Mouse (Mus musculus) embryonic facial prominence, embryonic 10.5 days (tissue): ENCODE results near the gene Fam43b. TPM values are rescaled to one million over a fixed set of nuclear protein-coding genes. Genes with fewer than 3 reads are reported as not detected.
A peak's percentile ranks its signal among the peaks of the same experiment; 100 is the strongest.

Experiments used
- DNase-seq: peaks from one replicate; pipeline ENCODE4 v3.0.0-alpha.2; 2017; ENCODE audit warnings: low spot score
- H3K27ac ChIP-seq: fragments of 300-500 bp; sonication (generic); replicated peaks from 2 replicates; pipeline ENCODE4 v1.5.1; 2016; ENCODE audit warnings: mild to moderate bottlenecking
- H3K27me3 ChIP-seq: fragments of 300-500 bp; sonication (generic); replicated peaks from 2 replicates; pipeline ENCODE4 v1.6.1; 2016; ENCODE audit warnings: low read depth, mild to moderate bottlenecking; ENCODE audit not compliant: poor library complexity, severe bottlenecking
- H3K36me3 ChIP-seq: fragments of 300-500 bp; sonication (generic); replicated peaks from 2 replicates; pipeline ENCODE4 v1.6.1; 2016; ENCODE audit warnings: mild to moderate bottlenecking, moderate library complexity
- H3K4me1 ChIP-seq: fragments of 300-500 bp; sonication (generic); 2 replicates; pipeline ENCODE4 v1.6.1; 2016
- H3K4me3 ChIP-seq: fragments of 300-500 bp; sonication (generic); 2 replicates; pipeline ENCODE4 v1.5.1; 2016; ENCODE audit warnings: mild to moderate bottlenecking, moderate library complexity
- H3K9me3 ChIP-seq: fragments of 300-500 bp; sonication (generic); 2 replicates; pipeline ENCODE4 v1.6.1; 2016; ENCODE audit warnings: mild to moderate bottlenecking
- WGBS: fragments of 180-500 bp; shearing (Covaris S2); methylation state at CpG from one replicate; pipeline ENCODE4 v1.1.7; 2016; 5-methylcytosine and 5-hydroxymethylcytosine counted together
- polyA plus RNA-seq: library from polyadenylated mRNA; unstranded; fragments of >200 nt; fragmentation: Nextera tagmentation; extraction: Ambion mirVana; gene quantifications from 2 replicates; pipeline ENCODE4 v1.2.1, GENCODE M21; 2016

Gene Fam43b
- polyA plus RNA-seq, 1 experiment from 2014 or later: not detected

DNA sequence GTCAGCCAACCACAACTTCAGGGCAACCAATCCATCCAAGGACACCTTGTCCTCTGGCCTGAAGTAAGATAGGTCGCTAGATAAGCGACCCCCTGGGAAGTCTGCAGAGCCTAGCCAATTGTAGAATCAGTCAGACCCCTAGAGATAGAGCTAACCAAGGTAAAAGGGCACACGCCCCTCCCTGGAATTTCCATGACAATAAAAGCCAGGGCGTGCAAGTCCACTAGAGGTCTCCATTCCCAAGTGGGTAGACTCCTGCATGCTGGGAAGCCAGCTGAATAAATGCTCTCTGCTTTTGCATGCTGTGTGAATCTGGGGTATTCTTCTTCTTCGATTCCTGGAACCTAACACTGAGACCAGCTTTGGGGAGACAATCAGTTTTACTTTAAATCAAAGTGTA lies 20.1 kb upstream of the Fam43b start:
- Histone ChIP-seq H3K4me3 (no peak overlapping the region), H3K4me1 (peaks cover 20% of the 10 kb centered on the region), H3K27me3 (peaks cover 54% of the 10 kb centered on the region), H3K27ac (no peak overlapping the region), H3K9me3 (no peaks in the 10 kb centered on the region), H3K36me3 (no peaks in the 10 kb centered on the region)
- 53% methylated on average over 5 of the region's 5 CpGs for WGBS
- DNase-seq: no peak

DNA sequence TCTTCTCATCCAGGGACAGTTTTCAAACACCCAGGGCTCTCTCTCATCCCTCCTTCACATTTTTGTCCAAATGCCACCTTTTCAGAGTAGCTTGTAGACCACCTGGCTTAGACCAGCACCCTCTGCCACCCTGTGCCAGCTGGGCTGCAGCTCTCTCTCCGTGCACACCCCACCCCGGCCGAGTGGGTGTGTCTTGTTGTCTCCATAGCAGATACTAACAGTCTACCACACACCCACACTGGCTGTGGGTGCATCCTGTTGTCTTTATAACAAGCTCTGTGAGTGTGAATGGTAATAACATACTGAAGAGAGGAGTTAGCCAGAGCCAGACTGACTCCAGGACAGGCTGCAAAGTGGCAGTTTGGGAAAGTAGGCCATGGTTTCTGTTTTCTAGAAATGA lies 19.7 kb upstream of the Fam43b start:
- no peaks in the 10 kb centered on the region for H3K36me3 ChIP-seq
- 83% methylated on average over 3 of the region's 3 CpGs for WGBS
- H3K27ac ChIP-seq: no peak overlapping the region
- peaks cover 24% of the 10 kb centered on the region for H3K4me1 ChIP-seq
- H3K27me3 ChIP-seq: peaks cover 59% of the 10 kb centered on the region
- DNase-seq: no peak
- H3K9me3 ChIP-seq: no peaks in the 10 kb centered on the region
- no peak overlapping the region for H3K4me3 ChIP-seq

DNA sequence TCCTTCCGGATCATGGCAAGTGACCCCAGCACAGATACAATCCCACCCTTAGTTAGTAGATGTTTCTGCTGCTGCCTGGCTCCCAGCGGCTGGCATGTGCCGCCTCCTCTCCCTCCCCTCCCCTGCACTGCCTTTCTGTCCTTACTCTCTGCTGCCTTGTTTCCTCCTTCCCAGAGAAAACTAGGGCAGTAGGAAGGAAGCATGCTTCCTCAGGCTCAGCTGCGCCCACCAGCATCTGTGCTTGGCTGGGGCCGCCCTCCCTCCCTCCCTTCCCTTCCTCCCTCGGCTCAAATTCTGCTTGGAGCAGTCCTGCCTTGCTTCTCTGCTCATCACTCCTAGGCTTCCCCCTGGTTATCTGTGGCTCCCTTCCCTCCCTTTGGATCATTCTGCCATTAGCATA lies 18.4 kb upstream of the Fam43b start:
- DNase-seq: peak; percentile 25
- H3K4me3 ChIP-seq: no peak overlapping the region
- 20% methylated on average over 6 of the region's 6 CpGs for WGBS
- H3K27me3 ChIP-seq: peaks cover 59% of the 10 kb centered on the region
- H3K9me3 ChIP-seq: no peaks in the 10 kb centered on the region
- no peak overlapping the region for H3K27ac ChIP-seq
- no peaks in the 10 kb centered on the region for H3K36me3 ChIP-seq
- peaks cover 26% of the 10 kb centered on the region for H3K4me1 ChIP-seq

DNA sequence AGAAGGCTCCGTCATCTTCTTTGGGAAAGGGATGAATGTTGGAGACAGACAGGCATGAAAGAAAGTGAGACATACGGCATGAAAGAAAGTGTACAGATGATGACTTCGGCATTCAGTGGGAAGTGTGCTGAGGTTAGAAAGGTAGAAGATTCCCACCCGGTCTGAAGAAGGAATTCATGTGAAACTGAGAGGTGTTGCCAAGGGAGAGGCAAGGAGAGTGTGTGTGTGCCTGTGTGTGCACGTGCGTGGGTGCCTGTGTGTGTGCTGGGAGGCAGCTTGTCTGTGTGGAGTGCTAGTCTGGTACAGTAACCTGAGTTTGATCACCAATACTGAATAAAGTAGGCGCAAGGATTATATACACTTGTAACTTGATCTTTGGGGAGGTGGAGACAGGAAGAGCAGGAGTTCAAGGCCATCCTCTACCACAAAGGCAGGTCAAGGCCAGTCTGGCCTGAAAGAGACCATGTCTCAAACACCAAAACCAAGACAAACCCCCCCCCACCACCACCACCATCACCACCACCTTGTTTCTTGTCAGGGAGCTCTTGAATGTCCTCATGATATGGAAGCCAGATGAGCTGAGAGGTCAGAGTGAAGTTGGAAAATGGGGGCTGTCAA lies 15.3 kb upstream of the Fam43b start:
- Histone ChIP-seq H3K9me3 (no peaks in the 10 kb centered on the region), H3K4me3 (no peak overlapping the region), H3K36me3 (no peaks in the 10 kb centered on the region), H3K27ac (no peak overlapping the region), H3K27me3 (peaks cover 55% of the 10 kb centered on the region), H3K4me1 (peaks cover 26% of the 10 kb centered on the region)
- WGBS: 54% methylated on average over 7 of the region's 7 CpGs
- DNase-seq: no peak

DNA sequence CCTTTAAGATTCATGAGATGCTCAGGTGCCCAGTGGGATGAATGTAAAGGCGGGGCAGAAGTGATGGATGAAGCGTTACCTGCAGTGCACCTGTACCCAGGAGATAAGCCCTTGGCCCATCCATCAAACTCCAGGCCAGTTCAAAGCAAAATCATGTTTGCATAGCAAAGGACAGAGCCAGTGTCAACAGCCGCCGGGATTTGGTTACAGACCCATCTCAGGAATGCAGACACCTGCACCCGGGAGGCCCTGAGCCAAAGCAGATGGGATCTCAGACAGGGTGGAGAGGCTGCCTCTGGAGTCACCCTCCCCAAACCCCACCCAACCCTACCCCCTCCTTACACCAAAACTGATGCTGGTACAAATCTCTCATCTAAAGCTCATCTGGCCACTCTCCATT lies 14.7 kb upstream of the Fam43b start:
- Histone ChIP-seq H3K36me3 (no peaks in the 10 kb centered on the region), H3K27me3 (peaks cover 53% of the 10 kb centered on the region), H3K4me3 (no peak overlapping the region), H3K4me1 (peaks cover 26% of the 10 kb centered on the region), H3K9me3 (no peaks in the 10 kb centered on the region), H3K27ac (no peak overlapping the region)
- WGBS: 11% methylated on average over 5 of the region's 5 CpGs
- DNase-seq: peak; percentile 40

DNA sequence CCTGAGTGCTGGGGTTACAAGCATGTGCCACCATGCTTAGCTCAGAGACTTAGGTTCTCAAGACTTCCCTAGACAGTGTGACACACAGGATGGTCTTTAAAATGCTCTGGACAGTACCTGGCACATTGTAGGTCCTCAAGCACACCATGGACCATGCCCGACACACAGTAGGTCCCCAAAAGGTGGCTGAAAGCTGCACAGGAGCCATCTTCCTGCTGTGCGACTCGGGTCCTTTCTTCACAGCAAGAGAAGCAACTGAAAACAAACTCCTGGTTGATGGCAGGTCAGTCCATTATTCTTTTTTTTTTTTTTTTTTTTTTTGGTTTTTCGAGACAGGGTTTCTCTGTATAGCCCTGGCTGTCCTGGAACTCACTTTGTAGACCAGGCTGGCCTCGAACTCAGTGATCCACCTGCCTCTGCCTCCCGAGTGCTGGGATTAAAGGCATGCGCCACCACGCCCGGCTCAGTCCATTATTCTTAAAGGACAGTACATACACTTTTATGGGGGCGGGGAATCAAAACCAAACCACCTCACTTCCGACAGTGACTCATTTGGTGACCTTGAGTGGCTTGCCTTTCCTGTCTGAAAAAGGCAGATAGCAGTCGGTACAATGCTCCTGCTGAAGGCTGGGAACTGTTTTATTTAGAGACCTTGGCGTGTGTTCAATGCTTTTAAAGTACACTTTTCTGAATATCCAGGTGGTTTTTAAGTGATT lies 11.3 kb upstream of the Fam43b start:
- WGBS: 83% methylated on average over 12 of the region's 13 CpGs
- Histone ChIP-seq H3K27me3 (peaks cover 35% of the 10 kb centered on the region), H3K36me3 (no peaks in the 10 kb centered on the region), H3K4me3 (no peak overlapping the region), H3K9me3 (no peaks in the 10 kb centered on the region), H3K27ac (no peak overlapping the region), H3K4me1 (peaks cover 9% of the 10 kb centered on the region; the same call in 1 of the 2 replicates)
- no peak for DNase-seq

DNA sequence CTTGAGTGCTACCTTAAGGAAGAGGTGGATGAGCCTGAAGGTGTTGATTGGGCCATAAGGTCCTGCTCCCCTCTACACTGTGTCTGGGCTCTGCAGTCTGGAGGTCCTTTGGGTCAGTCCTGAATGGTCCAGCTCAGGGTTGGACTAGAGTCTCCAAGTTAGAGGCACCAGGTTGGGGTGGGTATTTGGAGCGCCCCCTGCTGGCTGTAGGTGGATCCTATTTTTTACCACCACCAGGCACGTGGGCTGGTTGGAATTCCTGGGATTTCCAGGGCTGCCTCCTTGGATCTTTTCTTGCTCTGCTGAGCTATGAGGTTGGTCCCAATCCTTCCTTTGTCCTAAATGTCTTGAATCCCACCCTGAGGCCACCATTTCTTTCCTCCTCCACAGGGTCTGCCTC lies 8.5 kb upstream of the Fam43b start:
- Histone ChIP-seq H3K36me3 (no peaks in the 10 kb centered on the region), H3K27ac (no peak overlapping the region), H3K4me1 (no peaks in the 10 kb centered on the region), H3K4me3 (no peak overlapping the region), H3K9me3 (no peaks in the 10 kb centered on the region), H3K27me3 (peaks cover 13% of the 10 kb centered on the region; the same call in 1 of the 2 replicates)
- peak; percentile 47 for DNase-seq
- WGBS: 4% methylated on average over 2 of the region's 2 CpGs

DNA sequence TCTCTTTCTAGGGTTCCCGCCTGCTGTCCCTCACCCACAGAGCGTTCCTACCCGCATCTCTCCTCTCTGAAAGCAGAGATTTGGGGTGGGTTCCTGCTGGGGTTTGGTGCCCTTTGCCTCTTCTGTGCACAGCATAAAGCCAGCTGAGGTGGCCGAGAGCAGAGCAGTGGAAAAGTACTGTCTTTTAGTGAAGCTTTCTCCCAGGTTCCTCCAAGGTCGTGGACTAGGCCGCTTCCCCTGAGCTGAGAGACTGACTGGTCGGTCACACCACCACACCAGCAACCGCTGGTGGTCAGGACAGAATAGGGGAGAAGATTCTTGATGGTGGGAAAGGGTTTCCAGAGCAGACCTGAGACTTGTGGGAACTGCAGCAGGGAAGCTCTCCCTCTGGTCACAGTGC lies 383 bp upstream of the Fam43b start:
- WGBS: 6% methylated on average over 8 of the region's 8 CpGs
- H3K4me3 ChIP-seq: peak overlapping the region; percentile 53
- no peaks in the 10 kb centered on the region for H3K9me3 ChIP-seq

DNA sequence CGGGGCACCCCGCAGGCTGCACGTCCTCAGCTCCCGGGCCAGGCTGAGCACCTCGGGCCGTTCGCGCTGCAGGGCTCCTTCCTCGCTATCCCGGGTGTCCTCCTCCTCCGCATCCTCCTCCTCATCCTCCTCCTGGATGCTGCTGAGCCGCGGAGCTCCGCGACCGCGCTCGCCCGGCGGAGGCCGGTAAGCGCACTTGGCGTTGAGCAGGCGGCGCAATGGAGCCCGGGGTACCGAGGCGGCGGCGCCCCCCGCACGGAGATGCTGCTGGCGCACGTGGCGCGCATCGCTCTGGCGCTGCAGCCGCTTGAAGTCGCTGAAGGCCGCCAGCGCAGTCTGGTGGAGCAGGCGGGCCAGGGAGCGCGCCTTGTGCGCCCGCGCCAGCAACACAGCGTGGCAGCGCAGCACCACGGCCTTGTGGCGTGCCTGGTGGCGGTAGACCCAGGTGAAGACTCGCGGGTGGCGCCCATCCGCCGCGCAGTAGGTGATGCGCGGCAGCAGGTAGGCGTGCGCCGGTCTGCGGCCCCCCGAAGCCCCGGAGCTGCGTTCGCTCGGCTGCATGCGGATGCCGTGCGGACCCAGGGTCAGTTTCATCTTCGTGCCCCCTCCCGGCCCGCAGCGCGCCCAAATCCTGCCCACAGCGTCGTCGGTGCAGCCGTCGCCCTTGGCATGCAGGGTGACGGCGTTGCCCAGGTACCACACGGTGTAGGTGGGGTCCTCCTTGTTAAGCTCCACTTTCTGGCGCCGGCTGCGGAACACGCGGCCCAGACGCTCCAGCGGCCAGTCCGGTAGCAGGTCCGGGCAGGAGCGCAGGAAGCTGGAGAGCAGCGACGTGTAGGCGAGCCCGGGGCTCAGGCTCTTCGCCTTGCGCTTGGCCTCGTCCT lies 999 bp downstream of the Fam43b start:
- Histone ChIP-seq H3K27me3 (peaks cover 98% of the 10 kb centered on the region), H3K9me3 (no peaks in the 10 kb centered on the region), H3K36me3 (no peaks in the 10 kb centered on the region), H3K4me3 (peak overlapping the region; percentile 53), H3K4me1 (peaks cover 23% of the 10 kb centered on the region), H3K27ac (no peak overlapping the region)
- WGBS: under 1% methylated on average over 103 of the region's 103 CpGs
- DNase-seq: peak; percentile 54

More for the DNA sequence above, 383 bp upstream of the Fam43b start:
- no peak for DNase-seq
- Histone ChIP-seq H3K36me3 (no peaks in the 10 kb centered on the region), H3K4me1 (peaks cover 23% of the 10 kb centered on the region), H3K27me3 (peaks cover 87% of the 10 kb centered on the region), H3K27ac (no peak overlapping the region)

DNA sequence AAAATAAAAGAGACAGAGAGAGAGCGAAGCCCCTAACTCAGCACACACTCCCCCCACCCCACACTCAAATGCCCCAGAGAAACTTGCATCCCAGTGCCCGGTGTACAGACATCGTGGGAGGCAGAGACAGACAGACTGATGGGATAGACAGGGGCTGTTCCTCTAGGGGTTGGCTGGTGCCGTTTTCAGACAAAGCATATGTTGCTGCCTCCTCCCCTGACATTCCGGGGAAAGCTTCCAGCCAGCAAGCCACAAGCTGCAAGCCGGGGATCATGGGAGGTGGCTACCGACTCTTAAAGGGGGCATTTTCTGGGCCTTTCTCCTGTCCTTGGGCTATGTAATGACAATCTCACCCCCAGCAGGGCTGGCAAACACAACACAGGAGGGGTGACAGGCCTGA lies 2.6 kb downstream of the Fam43b start:
- Histone ChIP-seq H3K27me3 (peaks cover 87% of the 10 kb centered on the region), H3K36me3 (no peaks in the 10 kb centered on the region), H3K4me1 (peaks cover 23% of the 10 kb centered on the region), H3K9me3 (no peaks in the 10 kb centered on the region), H3K27ac (no peak overlapping the region), H3K4me3 (no peak overlapping the region)
- no peak for DNase-seq
- 55% methylated on average over 7 of the region's 7 CpGs for WGBS

DNA sequence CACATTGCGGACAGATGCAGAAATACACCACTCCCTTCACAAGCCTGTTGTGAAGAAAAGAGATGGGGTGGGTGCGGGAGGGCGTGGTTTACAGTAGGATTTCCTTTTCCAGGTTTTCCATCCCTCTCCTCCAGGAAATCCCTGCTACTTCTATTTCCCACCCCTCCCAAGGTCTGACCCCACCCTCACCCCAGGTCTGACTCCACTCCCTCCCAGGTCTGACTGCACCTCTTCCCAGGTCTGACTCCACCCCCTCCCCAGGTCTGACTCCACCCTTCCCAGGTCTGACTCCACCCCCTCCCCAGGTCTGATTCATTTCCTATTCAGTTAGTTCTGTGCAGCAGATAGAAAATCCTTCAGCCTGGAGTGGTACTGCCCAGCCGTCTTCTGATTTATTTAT lies 12.5 kb downstream of the Fam43b start:
- Histone ChIP-seq H3K27me3 (peaks cover 6% of the 10 kb centered on the region; the same call in 1 of the 2 replicates), H3K36me3 (no peaks in the 10 kb centered on the region), H3K9me3 (no peaks in the 10 kb centered on the region), H3K4me3 (no peak overlapping the region), H3K27ac (no peak overlapping the region), H3K4me1 (0 out of 2 replicates have a peak, but pooled peaks cover 6% of the 10 kb centered on the region)
- no peak for DNase-seq
- 50% methylated on average over 4 of the region's 4 CpGs for WGBS

DNA sequence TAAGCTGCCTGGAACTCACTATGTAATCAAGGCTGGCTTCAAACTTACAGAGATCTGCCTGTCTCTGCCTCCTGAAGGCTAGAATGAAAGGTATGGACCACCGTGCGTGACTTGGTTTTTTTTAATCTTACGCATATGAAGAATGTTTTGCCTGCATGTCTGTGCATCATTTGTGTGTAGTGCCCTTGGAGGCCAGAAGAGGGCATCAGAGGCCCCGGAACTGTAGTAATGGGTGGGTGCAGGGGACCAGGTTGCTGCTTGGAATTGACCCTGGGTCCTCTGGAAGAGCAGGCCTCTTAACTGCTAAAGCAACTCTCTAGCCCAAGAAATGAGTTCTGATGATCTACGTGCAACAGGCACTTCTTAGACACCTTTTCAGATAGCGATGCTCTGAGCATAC lies 13.9 kb downstream of the Fam43b start:
- DNase-seq: no peak
- no peak overlapping the region for H3K4me3 ChIP-seq
- no peak overlapping the region for H3K27ac ChIP-seq
- 74% methylated on average over 6 of the region's 6 CpGs for WGBS
- no peaks in the 10 kb centered on the region for H3K36me3 ChIP-seq
- 0 out of 2 replicates have a peak, but pooled peaks cover 7% of the 10 kb centered on the region for H3K4me1 ChIP-seq
- no peaks in the 10 kb centered on the region for H3K9me3 ChIP-seq
- peaks cover 6% of the 10 kb centered on the region; the same call in 1 of the 2 replicates for H3K27me3 ChIP-seq
